Mouse (Mus musculus) spleen, adult 12 weeks (tissue): ENCODE measurements around the gene Dbp.
"Not testable (repeated sequence)": the region's sequence is repeated elsewhere in the genome, so short reads cannot be mapped to it uniquely, and the experiment has no call there.

Experiments
- DNase-seq: peaks from one replicate; pipeline ENCODE4 v3.0.0; 2022; ENCODE audit warnings: low spot score

Dbp gene

DNA sequence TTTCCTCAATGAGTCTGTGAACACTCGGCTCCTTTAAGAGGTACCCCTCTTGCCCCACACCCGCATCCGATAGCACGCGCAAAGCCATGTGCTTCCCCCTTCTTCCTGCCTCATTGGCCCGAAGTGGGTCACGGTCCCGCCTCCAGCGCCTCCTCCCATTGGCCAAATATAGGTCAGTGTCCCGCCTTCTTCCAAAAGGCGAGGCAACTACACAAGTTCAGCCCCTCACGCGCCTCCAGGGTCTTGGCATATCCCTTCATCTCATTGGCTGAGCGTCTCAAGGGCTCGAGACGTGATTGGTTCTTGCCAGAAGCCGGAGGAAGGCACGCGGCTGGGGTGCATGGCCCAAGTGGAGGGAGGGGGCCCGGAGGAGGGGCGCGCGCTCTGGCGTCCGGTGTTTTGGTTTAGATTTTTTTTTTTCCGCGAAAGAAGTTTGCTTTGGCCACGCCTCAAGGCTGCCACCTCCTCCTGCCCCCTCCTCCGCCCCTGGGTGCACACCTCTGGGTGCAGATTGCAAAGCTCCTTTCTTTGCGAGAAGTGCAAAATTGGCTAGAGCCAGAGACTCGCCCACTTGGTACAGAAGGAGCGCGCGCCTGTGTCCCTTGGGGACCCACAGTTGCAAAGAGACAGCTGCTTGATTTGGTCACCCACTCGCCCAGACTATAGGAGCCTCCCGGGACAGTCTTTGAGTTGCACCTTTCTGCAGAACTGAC, at the start of gene Dbp:
TSS of gene Dbp (plus strand) at position 359 of the 713 bp plus-strand sequence.
- peak; percentile 87 for DNase-seq

- DNase-seq = no peak
Measured at GRCm38 (mm10) chr7:45660746-45661478, 44.0 kb upstream of the Dbp start.

DNA sequence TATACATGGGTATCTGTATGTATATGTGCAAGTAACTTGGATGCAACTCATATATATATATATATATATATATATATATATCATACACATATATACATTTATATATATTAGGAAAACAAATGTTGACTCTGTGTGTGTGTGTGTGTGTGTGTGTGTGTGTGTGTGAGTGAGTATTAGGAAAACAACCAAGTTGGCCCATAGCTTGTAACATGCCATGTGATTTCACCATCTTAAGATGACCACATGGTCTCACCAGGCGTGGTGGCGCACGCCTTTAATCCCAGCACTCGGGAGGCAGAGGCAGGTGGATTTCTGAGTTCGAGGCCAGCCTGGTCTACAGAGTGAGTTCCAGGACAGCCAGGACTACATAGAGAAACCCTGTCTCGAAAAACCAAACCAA, 43.2 kb upstream of the Dbp start:
- not testable (repeated sequence) for DNase-seq

GRCm38 (mm10) chr7:45665303-45666138, 39.4 kb upstream of the Dbp start:
- DNase-seq = no peak

DNA sequence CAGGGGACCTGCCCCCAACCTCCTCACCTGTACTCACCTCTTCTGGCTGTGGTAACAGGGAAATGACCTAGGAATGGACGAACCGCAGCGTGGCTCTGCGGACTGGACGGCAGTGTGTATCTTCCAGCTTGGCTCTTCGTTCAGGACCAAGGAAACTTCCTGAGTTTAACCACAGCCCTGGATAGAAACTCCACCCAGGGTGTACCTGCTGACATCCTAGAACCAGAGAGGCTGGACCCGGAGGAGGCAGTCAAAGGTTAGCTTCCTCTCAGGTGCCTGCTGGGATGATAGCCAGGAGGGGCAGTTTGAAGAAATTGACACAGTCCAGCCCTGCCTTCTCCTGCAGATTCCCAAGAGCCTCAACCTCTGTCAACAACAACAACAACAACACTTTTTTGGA, 38.7 kb upstream of the Dbp start, which contains the start of gene Fut2:
TSS of gene Fut2 (minus strand) at position 234 of the 400 bp plus-strand sequence.
- DNase-seq = no peak

- no peak for DNase-seq
Measured at GRCm38 (mm10) chr7:45667761-45668160, 37.1 kb upstream of the Dbp start.

DNA sequence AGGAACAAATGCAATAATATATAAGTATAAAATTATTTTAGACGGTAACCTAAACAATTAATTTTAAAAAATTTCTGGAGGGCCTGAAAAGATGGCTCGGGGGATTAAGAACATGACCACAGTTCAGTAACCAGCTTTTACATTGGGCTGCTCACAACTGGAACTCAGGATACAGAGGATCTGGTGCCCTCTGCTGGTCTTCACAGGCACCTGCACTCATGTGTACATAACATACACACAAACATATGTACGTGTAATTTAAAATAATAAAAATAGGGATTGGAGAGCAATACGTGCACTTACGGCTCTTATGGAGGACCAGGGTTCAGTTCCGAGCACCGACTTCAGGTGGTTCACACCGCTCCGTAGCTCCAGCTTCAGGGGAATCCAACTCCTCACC, 36.0 kb upstream of the Dbp start:
- DNase-seq = no peak

- DNase-seq = no peak
Measured at GRCm38 (mm10) chr7:45677627-45678295, 27.1 kb upstream of the Dbp start.

DNA sequence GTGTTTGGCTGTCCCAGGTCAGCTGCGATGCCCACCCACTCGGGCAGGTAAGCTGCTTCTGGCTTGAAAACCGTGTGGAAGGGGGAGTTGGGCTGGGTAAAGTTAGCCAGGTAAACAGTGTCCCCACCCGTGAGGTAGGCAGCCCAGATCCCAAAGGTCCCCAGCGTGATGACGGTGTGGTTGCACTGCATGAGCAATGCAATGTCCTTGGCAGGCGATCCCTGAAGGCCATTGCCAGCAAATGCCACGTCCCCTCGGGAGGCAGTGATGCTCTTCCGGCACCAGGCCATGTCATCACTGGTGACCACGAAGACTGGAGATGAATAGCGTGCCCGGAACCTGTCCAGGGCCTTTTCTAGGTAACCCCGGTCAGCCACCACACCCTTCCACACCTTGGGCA, 26.4 kb upstream of the Dbp start:
- DNase-seq = no peak

GRCm38 (mm10) chr7:45679966-45680621, 24.8 kb upstream of the Dbp start:
- no peak for DNase-seq

- DNase-seq = peak; percentile 12
Measured at GRCm38 (mm10) chr7:45681046-45681736, 23.7 kb upstream of the Dbp start.

DNA sequence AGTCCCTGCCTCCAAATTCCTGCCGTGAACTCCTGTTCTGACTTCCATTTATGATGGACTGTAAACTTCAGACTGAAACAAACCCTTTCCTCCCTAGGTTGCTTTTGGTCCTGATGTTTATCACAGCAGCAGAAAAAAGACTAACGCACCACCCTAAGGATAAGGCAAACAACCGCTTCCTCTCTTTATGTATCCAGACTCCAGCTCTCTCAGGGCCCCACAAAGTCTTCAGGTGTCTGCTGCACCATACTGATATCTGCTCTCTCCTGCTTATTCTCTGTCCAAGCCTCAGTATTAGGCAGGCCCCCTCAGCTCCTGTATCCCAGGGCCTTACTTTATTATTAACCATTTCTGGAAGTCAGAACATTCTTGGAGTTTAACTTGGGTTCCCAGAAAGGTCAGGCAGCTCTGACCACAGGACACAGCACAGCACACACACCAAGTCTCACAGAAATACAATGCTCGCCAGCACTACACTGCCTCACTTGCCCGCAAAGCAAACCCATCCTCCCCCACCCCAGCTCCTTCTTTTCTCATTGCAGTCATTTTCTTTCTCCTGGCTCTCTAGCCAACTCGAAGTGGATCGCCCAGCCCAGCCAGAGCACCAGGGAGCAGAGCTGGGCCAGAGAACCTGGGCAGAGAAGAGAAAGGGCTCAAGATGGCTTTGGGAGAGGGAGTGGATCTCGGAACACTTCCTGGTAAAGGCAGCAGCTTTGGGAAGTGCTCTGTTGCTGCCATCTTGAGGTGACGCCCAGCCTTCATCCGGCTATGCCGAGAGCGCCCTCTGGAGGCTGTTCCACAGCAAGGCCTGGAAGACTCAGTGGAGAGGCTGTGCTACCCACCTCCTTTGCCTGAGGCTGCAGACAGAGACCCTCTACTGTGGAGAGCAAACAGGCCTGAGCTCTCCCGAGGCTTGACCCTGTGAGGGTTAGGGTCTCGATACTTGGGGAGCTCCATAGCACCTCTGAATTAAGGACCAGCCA, 22.5 kb upstream of the Dbp start:
- DNase-seq = peak; percentile 40

DNA sequence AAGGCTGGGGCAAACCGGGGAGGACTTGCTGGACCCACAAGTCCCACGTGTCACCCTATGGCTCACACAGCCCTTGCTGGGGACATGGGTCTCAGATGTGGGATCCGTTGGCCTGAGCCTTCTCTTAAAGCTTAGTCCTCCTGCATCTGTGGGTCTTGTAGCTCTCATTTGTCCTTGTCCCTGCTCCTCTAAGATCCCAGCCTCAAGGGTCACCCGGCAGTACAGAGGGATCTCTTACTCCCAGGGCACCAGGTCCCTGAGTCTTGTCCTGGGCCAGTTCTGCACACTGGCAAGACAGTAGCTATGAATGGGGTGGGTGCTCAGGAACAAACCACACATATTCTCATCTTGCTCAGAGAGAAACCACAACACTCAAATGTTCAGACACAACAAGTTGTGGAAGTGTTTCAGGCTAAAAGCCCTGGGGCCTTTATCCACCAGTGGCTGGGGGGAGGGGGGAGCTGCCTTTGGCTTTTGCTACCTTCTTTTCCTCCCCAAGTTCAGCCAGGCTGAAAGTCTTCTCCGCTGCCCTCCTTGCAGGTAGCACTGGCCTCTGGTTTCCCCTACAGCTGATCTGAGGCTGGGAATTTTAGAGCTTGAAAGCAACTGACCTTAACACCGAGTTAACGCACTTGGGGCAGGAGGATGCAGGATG, 21.4 kb upstream of the Dbp start, which contains the start of gene Ntn5:
TSS of gene Ntn5 (plus strand) at position 627 of the 655 bp plus-strand sequence.
- DNase-seq = no peak

GRCm38 (mm10) chr7:45685811-45686210, 19.1 kb upstream of the Dbp start:
- no peak for DNase-seq

- no peak for DNase-seq
Measured at GRCm38 (mm10) chr7:45686841-45687240, 18.0 kb upstream of the Dbp start.

- DNase-seq = no peak
Measured at GRCm38 (mm10) chr7:45689099-45689498, 15.8 kb upstream of the Dbp start.

GRCm38 (mm10) chr7:45689800-45690199, 15.1 kb upstream of the Dbp start:
- no peak for DNase-seq

DNA sequence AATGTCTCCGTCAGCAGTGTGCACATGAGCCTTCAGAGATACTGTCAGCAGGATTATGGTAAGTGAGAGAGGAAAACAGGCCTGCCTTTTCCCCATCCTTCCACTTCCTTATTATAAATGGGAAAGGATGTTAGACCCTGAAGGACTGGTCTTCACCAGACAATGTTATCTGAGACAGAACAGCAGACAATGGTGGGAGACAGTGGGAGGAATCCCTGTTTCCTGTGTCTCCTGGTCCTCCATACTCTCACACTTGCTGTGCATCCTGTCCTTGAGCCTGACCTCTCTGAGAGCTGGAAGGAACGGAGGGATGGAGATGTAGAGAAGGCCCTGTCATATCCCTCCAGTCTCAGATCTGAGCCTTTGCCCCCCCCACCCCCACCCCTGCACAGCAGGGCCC, 12.5 kb upstream of the Dbp start:
- no peak for DNase-seq
